ENCODE assay signal across 8 mouse cellular contexts in the genomic region with DNA sequence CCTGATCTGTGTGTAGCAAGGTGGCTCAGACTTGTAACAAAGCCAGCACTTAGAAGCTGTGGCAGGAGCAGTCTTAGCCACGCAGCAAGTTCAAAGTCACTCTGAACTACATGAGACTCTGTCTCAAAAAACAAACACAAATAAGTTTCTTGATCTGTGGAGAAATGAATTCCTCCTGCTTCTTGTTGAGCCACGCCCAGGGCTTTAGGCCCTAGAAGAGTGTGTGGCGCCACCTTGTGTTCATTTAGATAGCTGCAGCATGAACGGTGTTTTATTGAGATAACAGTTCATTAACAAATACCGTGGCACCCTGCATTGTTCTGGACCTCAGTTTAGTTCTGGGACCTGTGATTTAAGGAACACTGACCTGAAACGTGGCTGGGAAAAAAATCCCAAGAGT. TPM values are rescaled to one million over a fixed set of nuclear protein-coding genes. Genes with fewer than 3 reads are reported as not detected.
A peak's percentile ranks its signal among the peaks of the same experiment; 100 is the strongest.
DNase-seq lines count a peak whose midpoint lies in the region; ATAC-seq lines count a peak whose summit lies in the region.

No protein-coding gene starts in this region.

- 3% methylated on average over 6 of the region's 6 CpGs for WGBS in liver, embryonic 12.5 days (ENCODE audit: insufficient replicate concordance)
- 4% methylated on average over 6 of the region's 6 CpGs for WGBS in forebrain, embryonic 12.5 days

- H3K27me3 ChIP-seq in liver, embryonic 12.5 days (replicated peaks), result peaks cover 40% of the 10 kb centered on the region
- H3K27me3 ChIP-seq in forebrain, embryonic 12.5 days, result peaks cover 20% of the 10 kb centered on the region

- peaks cover 26% of the 10 kb centered on the region for H3K4me1 ChIP-seq in liver, embryonic 12.5 days
- peaks cover 4% of the 10 kb centered on the region for H3K4me1 ChIP-seq in forebrain, embryonic 12.5 days

- peak; percentile 75 for DNase-seq in liver
- peak; percentile 51 for DNase-seq in c-Kit-negative CD71-positive TER-119-positive erythroid progenitor cells, embryonic 14.5 days (ENCODE audit: low read depth, low spot score)
- peak; percentile 70 to 80 for DNase-seq in left cerebral cortex, adult 18-20 months (ENCODE audit: low spot score in 2 of 2)
- DNase-seq in spleen, postnatal 10 days (ENCODE audit: low spot score in 2 of 2), result peak; percentile 44 to 79

- H3K9ac ChIP-seq in liver, embryonic 12.5 days, result no peak overlapping the region
- H3K9ac ChIP-seq in forebrain, embryonic 12.5 days, result no peak overlapping the region

- no peak for ATAC-seq in liver, embryonic 12.5 days
- peak; percentile 34; the same call in 1 of the 2 replicates for ATAC-seq in forebrain, embryonic 12.5 days (ENCODE audit: low FRiP score)
- ATAC-seq in inflammation-experienced regulatory T-cells, adult 6 months, result peak; percentile 65
- peak; percentile 65 for ATAC-seq in megakaryocyte-erythroid progenitor cell, adult 5-6 weeks (replicated peaks; ENCODE audit: low FRiP score, low TSS enrichment, poor library complexity, severe bottlenecking)

- H3K9me3 ChIP-seq in liver, embryonic 12.5 days (replicated peaks), result 0 out of 2 replicates have a peak, but pooled peaks cover 6% of the 10 kb centered on the region
- no peaks in the 10 kb centered on the region for H3K9me3 ChIP-seq in forebrain, embryonic 12.5 days

- no peak overlapping the region for H3K27ac ChIP-seq in liver, embryonic 12.5 days
- H3K27ac ChIP-seq in forebrain, embryonic 12.5 days, result no peak overlapping the region

- peaks cover 14% of the 10 kb centered on the region for H3K36me3 ChIP-seq in liver, embryonic 12.5 days
- H3K36me3 ChIP-seq in forebrain, embryonic 12.5 days (replicated peaks), result peaks cover 62% of the 10 kb centered on the region

- no peak overlapping the region for H3K4me2 ChIP-seq in liver, embryonic 12.5 days
- no peak overlapping the region for H3K4me2 ChIP-seq in forebrain, embryonic 12.5 days

- H3K4me3 ChIP-seq in liver, embryonic 12.5 days, result no peak overlapping the region
- no peak overlapping the region for H3K4me3 ChIP-seq in forebrain, embryonic 12.5 days (replicated peaks)

RNA-seq across cellular contexts. Expression of a gene that starts 8.6 kb away (rescaled TPM):
- polyA plus RNA-seq in liver, embryonic 12.5 days (2016; fragmentation: Nextera tagmentation; extraction: Ambion mirVana), result not detected in 2 replicates
- polyA plus RNA-seq in forebrain, embryonic 12.5 days (2016; fragmentation: Nextera tagmentation; extraction: Ambion mirVana), result 0.23 TPM in 1 of 2 replicates, not detected in the other
- polyA plus RNA-seq in inflammation-experienced regulatory T-cells, adult 6 months (2017; shearing (Covaris generic)), result not detected
- total RNA-seq in left cerebral cortex, adult 18-20 months (2021), result 1 to 10 TPM in 1 of 2 experiments, under 1 TPM in 1; 0.82 to 1.2 TPM
- total RNA-seq in megakaryocyte-erythroid progenitor cell, adult 5-6 weeks (2014; fragmentation: Nextera tagmentation), result not detected in 2 replicates
- not detected in 2 replicates for total RNA-seq in megakaryocyte-erythroid progenitor cell, adult 5-6 weeks (2017)

RNA-seq across cellular contexts. Expression of a gene that starts 21.4 kb away (rescaled TPM):
- polyA plus RNA-seq in liver, embryonic 12.5 days (2016; fragmentation: Nextera tagmentation; extraction: Ambion mirVana), result 2.8 and 3.2 TPM in 2 replicates
- 10.5 and 12.6 TPM in 2 replicates for polyA plus RNA-seq in forebrain, embryonic 12.5 days (2016; fragmentation: Nextera tagmentation; extraction: Ambion mirVana)
- polyA plus RNA-seq in inflammation-experienced regulatory T-cells, adult 6 months (2017; shearing (Covaris generic)), result 1 to 10 TPM in 1 of 3 experiments, under 1 TPM in 2; 0.29 to 1.1 (median 0.66) TPM
- total RNA-seq in left cerebral cortex, adult 18-20 months (2021), result 10 to 100 TPM; 90.6 to 96.5 TPM
- total RNA-seq in megakaryocyte-erythroid progenitor cell, adult 5-6 weeks (2014; fragmentation: Nextera tagmentation), result 11.7 and 15.6 TPM in 2 replicates
- 4.3 and 4.8 TPM in 2 replicates for total RNA-seq in megakaryocyte-erythroid progenitor cell, adult 5-6 weeks (2017)

RNA-seq across cellular contexts. Expression of a gene that starts 34.1 kb away (rescaled TPM):
- polyA plus RNA-seq in liver, embryonic 12.5 days (2016; fragmentation: Nextera tagmentation; extraction: Ambion mirVana), result 1.1 TPM in 2 replicates
- 2.9 and 3.8 TPM in 2 replicates for polyA plus RNA-seq in forebrain, embryonic 12.5 days (2016; fragmentation: Nextera tagmentation; extraction: Ambion mirVana)
- polyA plus RNA-seq in inflammation-experienced regulatory T-cells, adult 6 months (2017; shearing (Covaris generic)), result 100 to 1,000 TPM in 1 of 3 experiments, 10 to 100 TPM in 2; 18.7 to 104 (median 96.4) TPM
- 1 to 10 TPM in 1 of 2 experiments, under 1 TPM in 1; 0.84 to 1.3 TPM for total RNA-seq in left cerebral cortex, adult 18-20 months (2021)
- 1.5 and 9.6 TPM in 2 replicates for total RNA-seq in megakaryocyte-erythroid progenitor cell, adult 5-6 weeks (2014; fragmentation: Nextera tagmentation)
- 2.9 and 11.9 TPM in 2 replicates for total RNA-seq in megakaryocyte-erythroid progenitor cell, adult 5-6 weeks (2017)

RNA-seq across cellular contexts. Expression of a gene that starts 38.5 kb away (rescaled TPM):
- 1.7 and 1.9 TPM in 2 replicates for polyA plus RNA-seq in liver, embryonic 12.5 days (2016; fragmentation: Nextera tagmentation; extraction: Ambion mirVana)
- 37.6 and 44.9 TPM in 2 replicates for polyA plus RNA-seq in forebrain, embryonic 12.5 days (2016; fragmentation: Nextera tagmentation; extraction: Ambion mirVana)
- polyA plus RNA-seq in inflammation-experienced regulatory T-cells, adult 6 months (2017; shearing (Covaris generic)), result not detected
- total RNA-seq in left cerebral cortex, adult 18-20 months (2021), result 100 to 1,000 TPM; 128 to 146 TPM
- total RNA-seq in megakaryocyte-erythroid progenitor cell, adult 5-6 weeks (2014; fragmentation: Nextera tagmentation), result 1.8 and 7.6 TPM in 2 replicates
- total RNA-seq in megakaryocyte-erythroid progenitor cell, adult 5-6 weeks (2017), result 0.19 and 1.5 TPM in 2 replicates
